Mouse (Mus musculus): ENCODE data around the gene Ncoa6. TPM values are rescaled to one million over a fixed set of nuclear protein-coding genes. Genes with fewer than 3 reads are reported as not detected.
"Not testable (repeated sequence)": the region's sequence is repeated elsewhere in the genome, so short reads cannot be mapped to it uniquely, and the experiment has no call there.

The Ncoa6 gene
- 13.4 and 25.5 TPM in 2 replicates for total RNA-seq (2017)

DNA sequence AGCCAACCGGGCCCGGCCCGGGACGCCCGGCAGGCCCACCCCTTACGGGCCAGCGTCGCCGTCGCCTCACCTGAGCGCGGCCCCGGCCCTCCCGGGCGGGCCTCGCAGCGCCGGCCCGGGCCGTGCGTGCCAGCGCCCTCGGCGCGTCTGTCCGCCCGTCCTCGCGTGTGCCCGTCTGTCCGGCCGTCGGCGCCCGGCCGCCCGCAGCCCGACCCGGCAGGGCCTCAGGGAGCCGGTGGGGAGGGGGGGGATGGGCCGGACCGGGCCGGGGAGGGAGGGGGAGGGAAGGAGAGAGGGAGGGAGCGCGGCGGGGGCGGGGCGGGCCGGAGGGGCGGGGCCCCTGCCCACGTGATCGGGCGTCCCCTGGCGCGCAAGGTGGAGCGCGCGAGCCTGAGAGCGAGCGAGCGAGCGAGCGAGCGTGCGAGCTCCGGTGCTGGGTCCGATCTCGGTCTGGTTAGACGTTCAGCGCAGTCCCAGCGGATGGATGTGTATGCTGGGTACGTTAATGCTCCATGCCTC is at the start of gene Ncoa6:
Ncoa6 (minus strand) TSS at position 325 of the 519 bp plus-strand sequence.
- peak; percentile 65 for ATAC-seq (replicated peaks; ENCODE audit: low read depth, poor library complexity, severe bottlenecking)

DNA sequence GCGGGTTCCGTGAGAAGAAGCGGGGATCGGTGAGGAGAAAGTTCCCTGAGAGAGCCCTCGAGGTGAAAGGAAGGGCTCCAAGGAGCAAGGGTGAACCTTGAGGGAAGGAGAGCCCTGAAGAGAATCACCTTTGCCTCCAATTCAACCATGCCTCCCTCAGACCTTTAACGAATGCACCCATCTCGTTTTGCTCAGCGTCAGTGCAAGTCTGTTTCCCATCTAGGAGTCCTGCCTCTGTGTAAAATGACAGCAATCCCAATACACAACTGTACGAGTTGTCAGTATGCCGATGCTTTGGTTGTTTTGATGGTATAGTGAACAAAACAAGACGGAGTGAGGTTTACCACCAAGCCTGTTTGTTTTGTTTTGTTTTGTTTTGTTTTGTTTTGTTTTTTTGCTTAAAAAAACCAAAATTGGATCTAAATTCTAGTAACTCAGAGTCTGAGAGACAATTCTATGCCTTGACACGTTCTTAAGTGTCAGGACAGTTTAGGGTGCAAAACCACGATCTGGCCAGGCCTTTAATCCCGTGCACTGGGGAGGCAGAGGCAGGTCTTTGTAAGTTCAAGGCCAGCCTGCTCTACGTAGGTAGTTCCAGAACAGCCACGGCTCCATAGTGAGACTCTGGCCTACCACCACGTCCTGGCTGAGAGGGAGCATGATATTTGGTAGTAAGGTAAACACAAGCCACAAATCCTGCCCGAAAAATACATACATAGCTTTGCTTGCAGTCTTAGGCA is 45.0 kb upstream of the Ncoa6 start:
- no peak for ATAC-seq (replicated peaks; ENCODE audit: low read depth, poor library complexity, severe bottlenecking)

DNA sequence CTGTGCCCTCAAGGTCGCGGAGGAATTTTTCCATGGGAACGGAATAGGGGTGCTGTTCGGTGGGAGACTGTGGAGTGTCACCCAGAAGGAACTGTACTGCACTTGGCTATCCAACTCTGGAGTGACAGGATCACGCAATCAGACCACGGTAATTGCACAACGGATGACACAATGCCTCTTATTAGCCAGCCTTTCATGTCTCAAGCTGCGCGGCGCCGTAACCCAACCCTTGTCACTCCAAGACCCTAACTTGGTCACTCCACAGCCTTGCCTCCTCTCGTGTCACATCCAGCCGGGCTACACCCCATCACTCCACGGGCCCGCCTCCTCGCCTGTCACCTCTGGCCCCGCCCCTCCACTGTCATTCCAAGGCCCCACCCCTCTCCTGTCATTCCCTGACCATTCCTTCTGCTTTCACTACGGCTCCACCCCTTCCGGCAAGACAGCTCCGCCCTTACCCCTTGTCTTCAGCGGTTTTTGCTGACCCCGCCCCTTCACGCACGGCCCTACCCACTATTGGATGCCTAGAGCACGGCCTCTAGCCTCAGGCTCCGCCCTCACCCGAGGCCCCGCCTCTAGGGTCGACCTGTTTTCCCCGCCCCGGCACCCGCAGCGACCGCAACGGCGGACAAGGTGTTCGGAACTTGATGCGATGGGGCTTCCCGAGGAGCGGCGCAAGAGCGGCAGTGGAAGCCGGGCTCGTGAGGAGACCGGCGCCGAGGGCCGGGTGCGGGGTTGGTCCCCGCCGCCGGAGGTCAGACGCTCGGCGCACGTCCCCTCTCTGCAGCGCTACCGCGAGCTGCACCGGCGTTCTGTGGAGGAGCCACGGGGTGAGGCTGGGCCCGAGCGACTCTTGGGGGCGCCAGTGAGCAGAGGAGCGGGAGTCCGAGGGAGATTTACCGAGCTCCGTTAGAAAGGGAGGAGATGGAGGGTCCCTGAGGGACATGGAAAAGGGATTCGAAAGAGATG is 44.0 kb upstream of the Ncoa6 start, which contains the start of the genes Acss2 and Ggt7:
Acss2 (plus strand) TSS at position 494 of the 969 bp plus-strand sequence.
Ggt7 (minus strand) TSS at position 783 of the 969 bp plus-strand sequence.
- ATAC-seq (replicated peaks; ENCODE audit: low read depth, poor library complexity, severe bottlenecking), result peak; percentile 87

DNA sequence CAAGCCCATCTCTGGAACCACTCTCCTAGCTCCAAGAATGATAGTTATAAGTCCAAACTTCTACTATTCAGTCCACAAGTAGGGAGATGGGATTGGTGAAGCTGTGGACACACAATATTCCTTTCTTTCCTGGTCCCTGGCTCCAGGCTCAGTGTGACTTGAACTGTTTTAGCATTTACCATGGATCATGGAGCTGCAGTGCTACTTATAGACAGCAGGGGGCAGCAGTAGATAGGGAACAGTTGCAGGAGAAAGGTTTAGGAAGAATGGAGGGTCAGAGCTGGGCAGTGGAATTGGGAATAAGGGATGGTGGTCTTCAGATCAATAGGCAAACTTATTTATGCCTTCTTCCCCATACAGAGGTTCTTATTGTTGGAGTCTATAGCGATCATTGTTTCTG is 42.2 kb upstream of the Ncoa6 start:
- no peak for ATAC-seq (replicated peaks; ENCODE audit: low read depth, poor library complexity, severe bottlenecking)

DNA sequence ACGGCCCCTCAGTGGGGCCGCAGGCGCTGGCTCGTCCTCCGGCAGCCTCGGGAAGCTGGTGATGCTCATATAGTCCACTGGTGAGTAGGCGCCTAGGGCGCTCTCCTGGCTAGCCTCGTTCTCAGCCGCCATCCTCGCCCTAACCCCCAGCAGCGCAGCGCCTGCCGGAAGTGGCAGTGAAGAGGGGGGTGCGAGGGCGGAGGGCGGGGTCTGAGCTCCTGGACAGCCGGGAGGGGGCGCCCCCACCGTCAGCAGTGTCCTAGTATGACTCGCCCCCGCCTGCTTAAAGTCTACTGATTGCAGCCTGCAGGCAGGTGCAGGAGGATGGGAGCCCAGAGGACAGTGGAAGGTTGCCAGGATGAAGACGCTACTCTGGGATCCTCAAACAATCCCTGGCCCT is 41.0 kb upstream of the Ncoa6 start:
- ATAC-seq (replicated peaks; ENCODE audit: low read depth, poor library complexity, severe bottlenecking), result peak; percentile 21; the same call in 1 of the 2 replicates

DNA sequence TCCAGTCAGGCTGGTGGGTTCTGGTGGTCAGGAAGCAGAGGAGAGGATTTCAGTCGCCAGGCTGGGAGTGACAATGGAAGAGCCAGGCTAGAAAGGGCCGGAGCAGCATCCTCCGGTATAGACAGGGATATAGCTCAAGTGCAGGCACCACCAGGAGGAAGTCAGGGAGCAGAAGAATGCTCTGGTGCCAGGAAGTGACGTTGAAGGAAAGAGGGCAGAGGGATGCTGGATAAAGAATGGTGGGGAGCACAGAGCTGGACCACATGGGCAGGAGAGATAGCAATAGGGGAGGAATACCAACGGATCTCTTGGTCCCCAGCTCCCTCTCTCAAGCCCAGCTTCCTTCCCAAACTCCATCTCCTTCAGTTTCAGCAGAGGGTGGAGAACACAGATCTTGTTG is 39.8 kb upstream of the Ncoa6 start:
- ATAC-seq (replicated peaks; ENCODE audit: low read depth, poor library complexity, severe bottlenecking), result no peak

DNA sequence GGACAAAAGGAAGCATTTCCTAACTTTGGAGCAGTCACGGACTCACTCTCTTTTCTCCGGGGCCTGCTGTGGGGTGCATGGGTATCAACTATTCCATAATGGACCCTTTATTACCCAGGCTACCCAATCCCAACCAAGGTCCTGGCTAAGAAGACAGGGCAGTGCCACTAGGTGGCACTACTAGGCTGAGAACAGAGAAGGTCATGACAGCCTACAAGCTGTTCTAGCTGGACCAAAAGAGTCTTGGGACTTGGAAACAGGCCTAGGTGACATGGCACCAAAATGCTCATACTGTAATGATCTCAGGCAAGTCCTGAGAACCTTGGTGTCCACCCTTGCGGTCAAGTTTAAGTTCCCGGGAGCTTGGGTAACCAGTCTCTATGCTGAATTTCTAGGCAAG is 38.8 kb upstream of the Ncoa6 start:
- ATAC-seq (replicated peaks; ENCODE audit: low read depth, poor library complexity, severe bottlenecking), result peak; percentile 67

DNA sequence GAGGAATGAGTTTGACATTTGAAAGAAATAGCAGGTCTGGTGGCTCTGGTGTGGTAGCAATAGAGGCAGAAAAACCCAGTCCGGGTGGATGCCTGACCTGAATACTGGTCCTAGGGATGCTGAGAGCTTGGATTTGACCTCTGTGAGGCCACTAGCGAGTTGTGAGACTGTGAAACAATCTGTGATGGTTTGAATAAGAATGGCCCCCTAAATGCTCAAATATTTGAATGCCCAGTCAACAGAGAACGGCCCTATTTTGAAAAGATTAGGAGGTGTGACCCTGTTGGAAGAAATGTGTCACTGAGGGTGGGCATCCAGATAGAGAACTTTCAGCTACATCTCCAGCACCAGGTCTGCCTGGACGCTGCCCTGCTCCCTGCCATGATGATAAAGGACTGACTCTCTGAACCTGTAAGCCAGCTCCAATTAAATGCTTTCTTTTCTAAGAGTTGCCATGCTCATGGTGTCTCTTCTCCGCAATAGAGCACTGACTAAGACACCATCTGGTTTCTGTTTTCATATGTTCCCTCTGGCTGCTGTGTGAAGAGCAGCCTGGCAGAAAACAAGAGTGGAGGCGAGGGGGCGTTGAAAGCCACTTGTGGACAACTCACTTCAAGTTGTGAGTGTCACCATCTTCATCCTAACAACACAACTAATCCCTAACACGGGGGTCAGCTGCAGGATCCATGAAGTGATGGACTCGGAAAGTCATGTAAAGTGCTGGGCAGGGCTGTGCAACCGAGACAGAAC is 34.2 kb upstream of the Ncoa6 start:
- no peak for ATAC-seq (replicated peaks; ENCODE audit: low read depth, poor library complexity, severe bottlenecking)

DNA sequence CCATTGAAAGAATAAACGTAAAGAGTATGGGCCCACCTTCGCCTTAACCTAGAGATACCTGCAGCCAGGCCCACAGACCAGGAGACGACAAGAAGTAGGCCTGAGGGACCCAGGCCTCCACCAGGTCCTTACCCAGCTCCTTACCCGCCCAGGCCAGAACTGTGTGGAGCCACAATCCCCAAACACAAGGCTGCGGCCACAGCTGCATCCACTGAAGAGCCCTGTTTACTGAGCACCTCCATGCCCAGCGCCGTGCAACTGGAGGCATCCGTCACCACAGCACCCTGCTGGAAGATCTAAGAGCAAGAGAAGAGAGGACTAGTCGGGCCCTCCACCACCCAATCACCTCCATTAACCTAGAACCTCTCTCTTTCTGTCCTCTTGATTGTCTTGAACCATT is 32.1 kb upstream of the Ncoa6 start:
- no peak for ATAC-seq (replicated peaks; ENCODE audit: low read depth, poor library complexity, severe bottlenecking)

DNA sequence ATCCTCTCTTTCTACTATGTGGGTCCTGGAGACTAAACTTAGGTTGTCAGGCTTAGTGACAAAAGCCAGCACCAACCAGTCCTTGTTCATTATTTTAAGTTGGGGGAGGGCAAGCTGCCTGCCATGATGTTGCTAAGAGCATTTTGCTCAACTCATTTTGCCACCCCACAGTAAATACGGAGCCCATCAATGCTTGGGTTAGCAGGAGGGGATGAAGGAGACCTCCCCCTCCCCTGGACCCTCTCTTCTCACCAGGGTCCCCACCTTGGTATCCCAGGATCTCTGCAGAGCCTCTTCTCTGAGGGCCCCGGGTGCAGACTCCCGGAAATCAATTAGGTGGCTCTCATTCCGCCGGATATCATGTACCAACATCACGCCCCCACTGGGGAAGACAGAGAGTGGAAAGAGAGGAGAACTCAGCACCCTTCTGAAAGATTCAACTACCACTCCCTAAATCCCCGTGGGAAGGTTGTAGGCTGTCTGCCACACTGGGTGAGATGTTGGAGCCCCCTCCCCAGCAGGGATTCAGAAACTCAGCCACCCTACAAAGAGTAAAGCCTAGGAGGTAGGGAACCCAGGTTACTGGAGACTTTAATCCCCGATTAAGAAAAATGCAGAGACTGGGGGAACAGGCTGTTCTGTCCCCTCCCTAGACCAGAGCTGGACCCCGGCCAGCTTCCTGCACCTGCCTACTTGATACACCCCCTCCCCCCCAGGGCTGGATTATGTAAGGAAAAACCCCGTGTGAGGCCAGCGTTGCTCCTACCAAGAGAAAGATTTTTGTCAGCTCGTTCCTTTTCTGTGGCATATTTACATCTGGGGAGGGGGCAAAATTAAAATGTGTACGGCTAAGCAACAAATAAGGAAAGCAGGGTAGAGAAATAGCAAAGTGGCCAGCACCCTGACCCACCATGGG is 31.0 kb upstream of the Ncoa6 start:
- no peak for ATAC-seq (replicated peaks; ENCODE audit: low read depth, poor library complexity, severe bottlenecking)

DNA sequence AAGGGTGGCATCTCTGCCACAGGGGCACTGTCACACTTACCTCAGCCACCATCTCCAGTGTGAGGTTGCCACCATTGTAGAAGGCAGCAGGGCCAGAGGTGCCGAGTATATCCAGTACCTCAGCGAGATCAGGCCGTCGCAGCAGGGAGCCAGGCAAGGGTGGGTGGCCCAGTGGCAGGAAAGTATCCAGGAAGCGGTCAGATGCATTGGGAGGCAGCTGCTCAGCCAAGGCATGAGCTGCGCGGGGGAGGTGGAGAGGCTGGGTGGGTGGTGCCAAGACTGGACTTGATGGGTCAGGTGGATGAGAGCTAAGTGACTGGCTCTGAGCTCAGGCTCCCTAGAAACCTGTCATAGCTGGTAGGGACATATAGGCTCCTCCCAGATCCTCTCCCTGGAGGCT is 28.9 kb upstream of the Ncoa6 start:
- no peak for ATAC-seq (replicated peaks; ENCODE audit: low read depth, poor library complexity, severe bottlenecking)

DNA sequence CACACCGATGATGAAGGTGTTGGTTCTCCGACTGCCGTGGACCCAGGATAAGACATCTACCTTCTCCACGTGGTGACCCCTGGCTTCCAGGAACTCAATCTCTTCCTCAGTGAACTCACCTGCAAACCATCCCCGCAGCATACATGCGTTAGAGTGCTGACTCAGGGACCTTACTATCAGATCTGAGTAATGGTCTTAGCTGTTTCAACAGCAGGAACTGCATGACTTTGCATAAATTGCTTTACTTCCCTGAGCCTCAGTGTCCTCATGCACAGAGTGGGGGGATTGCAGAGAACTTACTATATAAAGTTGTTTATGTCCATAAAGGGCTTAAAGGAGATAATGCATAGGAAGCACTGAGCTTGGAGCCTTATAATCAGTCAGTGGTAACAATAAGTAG is 17.3 kb upstream of the Ncoa6 start:
- ATAC-seq (replicated peaks; ENCODE audit: low read depth, poor library complexity, severe bottlenecking), result no peak

DNA sequence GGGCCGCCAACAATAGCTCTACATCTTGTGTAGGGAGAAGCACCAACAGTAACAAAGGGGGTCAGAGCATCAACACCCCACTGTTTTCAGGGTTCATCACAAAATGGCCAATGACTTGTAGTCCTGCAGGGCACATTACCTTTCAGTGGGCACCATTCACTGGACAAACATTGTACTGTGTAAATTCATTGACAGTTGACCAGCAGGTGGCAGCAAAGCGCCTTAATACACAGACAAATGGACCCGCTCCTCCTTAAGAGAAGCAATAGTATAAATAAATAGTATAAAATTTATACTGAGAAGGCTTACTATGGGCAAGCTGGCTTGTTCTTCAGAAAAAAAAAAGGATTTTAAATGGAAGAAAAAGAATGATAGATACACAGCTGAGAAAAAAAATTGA is 8.3 kb upstream of the Ncoa6 start:
- peak; percentile 87 for ATAC-seq (replicated peaks; ENCODE audit: low read depth, poor library complexity, severe bottlenecking)

DNA sequence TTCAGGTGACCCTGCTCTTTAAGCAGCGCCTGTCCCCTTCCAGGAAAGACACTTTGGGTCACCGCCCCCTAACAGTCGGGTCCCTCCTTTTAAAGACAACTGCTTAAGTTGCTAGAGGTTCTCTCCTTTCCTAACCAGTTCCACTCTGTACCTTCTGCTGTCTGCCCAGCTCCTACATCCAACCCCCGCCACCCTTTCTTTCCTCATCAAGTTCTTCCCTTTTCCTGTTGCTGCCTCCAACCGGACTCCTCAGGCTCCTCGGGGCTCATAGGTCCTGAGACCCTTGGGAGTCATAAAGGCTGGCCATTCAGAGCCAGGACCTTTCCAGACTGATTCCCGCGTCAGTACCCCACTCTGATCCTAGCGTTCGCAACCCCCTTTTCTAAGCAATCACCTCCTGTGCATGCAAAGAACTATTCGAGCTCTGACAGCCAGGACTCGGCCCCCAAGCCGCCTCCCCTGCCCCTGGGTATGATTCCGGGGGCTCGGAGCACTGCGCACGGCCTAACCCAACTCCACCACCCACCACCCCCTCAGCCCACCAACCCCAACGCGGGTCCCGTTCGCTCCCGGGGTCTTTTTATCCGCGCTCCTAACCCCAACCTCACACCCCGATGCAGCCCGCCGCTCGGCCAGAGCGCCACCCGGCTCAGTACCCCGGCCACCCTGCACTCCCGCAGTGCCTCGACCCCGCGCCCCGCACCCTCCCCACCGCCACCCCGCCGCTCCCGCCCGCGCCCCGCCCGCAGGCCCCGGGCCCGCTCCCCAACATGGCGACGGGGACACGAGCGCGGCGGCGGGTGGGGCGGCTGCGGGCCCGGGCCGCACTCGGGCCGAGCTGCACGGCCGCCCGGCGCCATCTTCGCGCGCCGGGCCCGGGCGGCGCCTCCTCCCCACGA is 774 bp downstream of the Ncoa6 start:
- ATAC-seq (replicated peaks; ENCODE audit: low read depth, poor library complexity, severe bottlenecking), result peak; percentile 50

DNA sequence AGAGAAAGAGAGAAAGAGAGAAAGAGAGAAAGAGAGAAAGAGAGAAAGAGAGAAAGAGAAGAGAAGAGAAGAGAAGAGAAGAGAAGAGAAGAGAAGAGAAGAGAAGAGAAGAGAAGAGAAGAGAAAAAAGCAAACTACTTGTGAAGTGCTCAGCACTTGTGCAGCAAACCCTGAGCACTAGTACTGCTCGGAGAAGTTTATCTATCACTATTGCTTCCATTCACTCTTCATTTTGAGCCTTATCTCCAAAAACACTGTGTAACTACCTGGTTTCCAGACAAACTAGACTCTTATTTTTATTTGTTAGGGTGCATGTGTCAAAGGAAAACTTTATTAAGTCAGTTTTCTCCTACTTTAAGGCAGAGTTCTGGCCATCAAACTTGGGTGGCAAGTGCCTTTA is 6.8 kb downstream of the Ncoa6 start:
- no peak for ATAC-seq (replicated peaks; ENCODE audit: low read depth, poor library complexity, severe bottlenecking)

DNA sequence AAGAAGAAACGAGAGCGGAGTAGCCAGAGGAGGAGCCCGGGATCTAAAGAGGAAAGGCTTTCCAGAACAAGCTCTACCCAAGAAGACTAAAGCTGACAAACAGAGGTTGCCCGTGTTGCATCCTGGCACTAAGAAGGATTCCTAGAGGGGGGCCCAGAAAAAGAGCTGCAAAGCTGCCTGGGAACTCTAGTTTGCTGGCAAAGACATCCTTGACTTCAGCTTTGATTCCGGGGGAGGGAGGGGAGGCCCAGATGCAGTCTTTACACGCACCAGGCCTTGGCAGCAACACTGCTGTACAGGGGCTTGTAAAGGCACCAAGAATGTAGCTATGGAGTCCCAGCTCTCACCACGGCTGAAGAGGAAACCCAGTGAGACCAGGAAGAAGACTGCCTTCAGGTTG is 20.1 kb downstream of the Ncoa6 start:
- ATAC-seq (replicated peaks; ENCODE audit: low read depth, poor library complexity, severe bottlenecking), result no peak

DNA sequence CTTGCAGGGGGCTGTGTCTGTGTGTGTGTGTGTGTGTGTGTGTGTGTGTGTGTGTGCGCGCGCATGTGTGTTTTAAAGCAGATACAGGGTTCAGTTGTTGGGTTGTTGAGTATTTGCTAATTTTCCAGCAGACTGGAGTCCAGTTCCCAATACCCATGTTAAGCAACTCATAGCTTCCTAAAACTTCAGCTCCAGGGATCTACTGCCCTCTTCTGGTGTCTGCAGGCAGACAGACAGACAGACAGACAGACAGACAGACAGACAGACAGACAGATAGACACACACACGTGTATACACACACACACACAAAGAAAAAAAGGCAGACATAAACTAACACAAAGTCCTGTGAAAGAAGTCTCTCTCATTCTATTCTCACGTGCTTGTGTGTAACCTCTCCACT is 22.4 kb downstream of the Ncoa6 start:
- ATAC-seq (replicated peaks; ENCODE audit: low read depth, poor library complexity, severe bottlenecking), result no peak

DNA sequence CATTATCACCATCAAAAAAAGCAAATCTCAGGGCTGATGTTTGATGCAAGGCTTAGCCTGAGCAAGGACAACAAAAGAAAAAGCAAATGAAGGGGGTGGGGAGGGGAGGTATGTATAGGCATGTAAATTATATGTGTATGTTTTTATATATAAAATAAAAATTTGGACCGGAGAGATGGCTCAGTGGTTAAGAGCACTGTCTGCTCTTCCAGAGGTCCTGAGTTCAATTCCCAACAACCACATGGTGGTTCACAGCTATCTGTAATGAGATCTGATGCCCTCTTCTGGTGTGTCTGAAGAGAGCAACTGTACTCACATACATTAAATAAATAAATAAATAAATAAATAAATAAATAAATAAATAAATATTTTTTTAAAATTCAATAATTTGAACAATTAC is 25.8 kb downstream of the Ncoa6 start:
- not testable (repeated sequence) for ATAC-seq (replicated peaks; ENCODE audit: low read depth, poor library complexity, severe bottlenecking)

All from common myeloid progenitor, adult 5-6 weeks (primary cell).